Comparison of ENCODE assay signal across 19 mouse cellular contexts in the genomic region with DNA sequence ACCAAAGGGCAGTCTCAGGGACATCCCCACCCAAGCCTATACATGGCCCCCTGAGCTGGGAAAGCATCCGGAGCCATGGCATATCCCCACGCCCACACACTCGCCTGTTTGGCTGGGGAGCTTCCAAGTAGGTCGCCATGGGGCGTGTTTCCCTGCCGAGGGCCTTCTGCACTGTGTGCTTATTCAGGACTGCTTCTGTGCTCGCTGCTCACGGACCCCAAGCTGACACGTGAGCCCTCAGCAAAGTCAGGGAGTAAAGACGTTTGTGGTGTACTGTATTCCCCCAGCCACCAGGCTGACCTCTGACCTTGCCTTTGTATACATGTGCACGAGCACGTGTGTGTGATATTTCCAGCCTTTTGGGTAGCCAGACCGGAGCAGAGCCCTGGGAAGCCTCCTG. TPM values are rescaled to one million over a fixed set of nuclear protein-coding genes. Genes with fewer than 3 reads are reported as not detected.
A peak's percentile ranks its signal among the peaks of the same experiment; 100 is the strongest.
DNase-seq lines count a peak whose midpoint lies in the region; ATAC-seq lines count a peak whose summit lies in the region.
"Had no signal": no experiment of that assay in that cellular context is flagged by ENCODE, and none has a peak within 500 bp of the region (broad histone marks: within the 10 kb centered on the region; RNA-seq: fewer than 3 reads in every experiment).

No protein-coding gene starts in this region.

- H3K9me3 ChIP-seq in hindbrain, embryonic 10.5 days, result no peaks in the 10 kb centered on the region
- H3K9me3 ChIP-seq in hindbrain, embryonic 13.5 days, result no peaks in the 10 kb centered on the region
- H3K9me3 ChIP-seq: forebrain, embryonic 15.5 days; G1E; heart, embryonic 13.5 days; limb, embryonic 15.5 days; lung, embryonic 15.5 days; megakaryocyte, embryonic 14.5 days; neural tube, embryonic 13.5 days had no signal

- DNase-seq in hindbrain, embryonic 10.5 days (ENCODE audit: low spot score), result no peak
- peak; percentile 47 for DNase-seq in right cerebral cortex, postnatal 14 days
- no peak for DNase-seq in right cerebral cortex, adult 2 months (ENCODE audit: low spot score in 2 of 2)
- peak; percentile 80 for DNase-seq in cerebellum, adult 8-10 months
- DNase-seq in ovary, postnatal 14 days (ENCODE audit: low spot score), result no peak
- DNase-seq: adrenal gland, adult 8-10 months; gastrocnemius, postnatal 36 days; kidney, postnatal 10 days had no signal

- WGBS in hindbrain, embryonic 10.5 days, result 48% methylated on average over 13 of the region's 13 CpGs
- 41% methylated on average over 13 of the region's 13 CpGs for WGBS in hindbrain, embryonic 13.5 days

- H3K9ac ChIP-seq in hindbrain, embryonic 13.5 days, result no peak overlapping the region
- H3K9ac ChIP-seq: forebrain, embryonic 15.5 days; heart, embryonic 13.5 days; limb, embryonic 15.5 days; lung, embryonic 15.5 days; neural tube, embryonic 13.5 days had no signal

- peaks cover 74% of the 10 kb centered on the region for H3K4me1 ChIP-seq in hindbrain, embryonic 10.5 days (replicated peaks)
- peaks cover 58% of the 10 kb centered on the region for H3K4me1 ChIP-seq in hindbrain, embryonic 13.5 days (replicated peaks)
- H3K4me1 ChIP-seq: limb, embryonic 15.5 days; lung, embryonic 15.5 days had no signal

- no peak overlapping the region for H3K4me2 ChIP-seq in hindbrain, embryonic 13.5 days
- H3K4me2 ChIP-seq: forebrain, embryonic 15.5 days; heart, embryonic 13.5 days; limb, embryonic 15.5 days; lung, embryonic 15.5 days; neural tube, embryonic 13.5 days had no signal

- no peak overlapping the region for H3K4me3 ChIP-seq in hindbrain, embryonic 10.5 days
- H3K4me3 ChIP-seq in hindbrain, embryonic 13.5 days, result no peak overlapping the region
- H3K4me3 ChIP-seq: erythroblast, embryonic 14.5 days; forebrain, embryonic 15.5 days; heart, embryonic 13.5 days; limb, embryonic 15.5 days; lung, embryonic 15.5 days; megakaryocyte, embryonic 14.5 days; neural tube, embryonic 13.5 days had no signal

- peaks cover 2% of the 10 kb centered on the region; the same call in 1 of the 2 replicates for H3K27me3 ChIP-seq in hindbrain, embryonic 10.5 days (ENCODE audit: insufficient read depth, poor library complexity, severe bottlenecking)
- peaks cover 17% of the 10 kb centered on the region; the same call in 1 of the 2 replicates for H3K27me3 ChIP-seq in hindbrain, embryonic 13.5 days
- H3K27me3 ChIP-seq: forebrain, embryonic 15.5 days; limb, embryonic 15.5 days; lung, embryonic 15.5 days; neural tube, embryonic 13.5 days had no signal

- H3K27ac ChIP-seq in hindbrain, embryonic 10.5 days, result peak overlapping the region; percentile 2; the same call in 1 of the 2 replicates
- H3K27ac ChIP-seq in hindbrain, embryonic 13.5 days, result no peak overlapping the region
- H3K27ac ChIP-seq: forebrain, embryonic 15.5 days; heart, embryonic 13.5 days; limb, embryonic 15.5 days; lung, embryonic 15.5 days; neural tube, embryonic 13.5 days had no signal

- H3K36me3 ChIP-seq in hindbrain, embryonic 10.5 days, result peaks cover 23% of the 10 kb centered on the region
- peaks cover 27% of the 10 kb centered on the region for H3K36me3 ChIP-seq in hindbrain, embryonic 13.5 days
- H3K36me3 ChIP-seq: forebrain, embryonic 15.5 days had no signal

- no peak for ATAC-seq in hindbrain, embryonic 13.5 days (ENCODE audit: low FRiP score)
- ATAC-seq in inflammation-experienced regulatory T-cells, adult 6 months, result no peak
- ATAC-seq: forebrain, embryonic 15.5 days; intestine, embryonic 16.5 days had no signal

RNA-seq across cellular contexts. Expression of gene Nat9, which starts 24.5 kb away (rescaled TPM):
- 18.7 and 24.3 TPM in 2 replicates for polyA plus RNA-seq in hindbrain, embryonic 10.5 days (2016; fragmentation: Nextera tagmentation; extraction: Ambion mirVana)
- 21.5 and 22.0 TPM in 2 replicates for polyA plus RNA-seq in hindbrain, embryonic 13.5 days (2015; fragmentation: Nextera tagmentation; extraction: Ambion mirVana)
- 10 to 100 TPM; 14.2 to 21.0 (median 15.1) TPM for polyA plus RNA-seq in inflammation-experienced regulatory T-cells, adult 6 months (2017; shearing (Covaris generic))

RNA-seq across cellular contexts. Expression of gene Tmem104, which starts 24.8 kb away (rescaled TPM):
- 6.9 and 10.6 TPM in 2 replicates for polyA plus RNA-seq in hindbrain, embryonic 10.5 days (2016; fragmentation: Nextera tagmentation; extraction: Ambion mirVana)
- 11.2 and 12.1 TPM in 2 replicates for polyA plus RNA-seq in hindbrain, embryonic 13.5 days (2015; fragmentation: Nextera tagmentation; extraction: Ambion mirVana)
- polyA plus RNA-seq in inflammation-experienced regulatory T-cells, adult 6 months (2017; shearing (Covaris generic)), result 10 to 100 TPM in 1 of 3 experiments, 1 to 10 TPM in 2; 9.2 to 10.6 (median 9.8) TPM

RNA-seq across cellular contexts. Expression of gene Slc9a3r1, which starts 49.0 kb away (rescaled TPM):
- 39.6 and 49.8 TPM in 2 replicates for polyA plus RNA-seq in hindbrain, embryonic 10.5 days (2016; fragmentation: Nextera tagmentation; extraction: Ambion mirVana)
- 42.2 and 55.2 TPM in 2 replicates for polyA plus RNA-seq in hindbrain, embryonic 13.5 days (2015; fragmentation: Nextera tagmentation; extraction: Ambion mirVana)
- polyA plus RNA-seq in inflammation-experienced regulatory T-cells, adult 6 months (2017; shearing (Covaris generic)), result 100 to 1,000 TPM; 137 to 172 (median 165) TPM

RNA-seq across cellular contexts. Expression of gene Grin2c, which starts 54.9 kb away (rescaled TPM):
- 0.14 and 0.18 TPM in 2 replicates for polyA plus RNA-seq in hindbrain, embryonic 10.5 days (2016; fragmentation: Nextera tagmentation; extraction: Ambion mirVana)
- polyA plus RNA-seq in hindbrain, embryonic 13.5 days (2015; fragmentation: Nextera tagmentation; extraction: Ambion mirVana), result 0.22 TPM in 2 replicates
- not detected for polyA plus RNA-seq in inflammation-experienced regulatory T-cells, adult 6 months (2017; shearing (Covaris generic))
- polyA plus RNA-seq: G1E; heart, embryonic 13.5 days had no signal

Comparison
In these comparisons a context has a peak if more than half of its experiments do, and no peak if none do; other contexts are left out.
1. DNase-seq: peak in right cerebral cortex, postnatal 14 days (single experiment) and cerebellum, adult 8-10 months (single experiment); none in hindbrain, embryonic 10.5 days (single experiment), right cerebral cortex, adult 2 months (0 of 2) and ovary, postnatal 14 days (single experiment).